Comparison of ENCODE assay signal across 1 mouse cellular context in the genomic region with DNA sequence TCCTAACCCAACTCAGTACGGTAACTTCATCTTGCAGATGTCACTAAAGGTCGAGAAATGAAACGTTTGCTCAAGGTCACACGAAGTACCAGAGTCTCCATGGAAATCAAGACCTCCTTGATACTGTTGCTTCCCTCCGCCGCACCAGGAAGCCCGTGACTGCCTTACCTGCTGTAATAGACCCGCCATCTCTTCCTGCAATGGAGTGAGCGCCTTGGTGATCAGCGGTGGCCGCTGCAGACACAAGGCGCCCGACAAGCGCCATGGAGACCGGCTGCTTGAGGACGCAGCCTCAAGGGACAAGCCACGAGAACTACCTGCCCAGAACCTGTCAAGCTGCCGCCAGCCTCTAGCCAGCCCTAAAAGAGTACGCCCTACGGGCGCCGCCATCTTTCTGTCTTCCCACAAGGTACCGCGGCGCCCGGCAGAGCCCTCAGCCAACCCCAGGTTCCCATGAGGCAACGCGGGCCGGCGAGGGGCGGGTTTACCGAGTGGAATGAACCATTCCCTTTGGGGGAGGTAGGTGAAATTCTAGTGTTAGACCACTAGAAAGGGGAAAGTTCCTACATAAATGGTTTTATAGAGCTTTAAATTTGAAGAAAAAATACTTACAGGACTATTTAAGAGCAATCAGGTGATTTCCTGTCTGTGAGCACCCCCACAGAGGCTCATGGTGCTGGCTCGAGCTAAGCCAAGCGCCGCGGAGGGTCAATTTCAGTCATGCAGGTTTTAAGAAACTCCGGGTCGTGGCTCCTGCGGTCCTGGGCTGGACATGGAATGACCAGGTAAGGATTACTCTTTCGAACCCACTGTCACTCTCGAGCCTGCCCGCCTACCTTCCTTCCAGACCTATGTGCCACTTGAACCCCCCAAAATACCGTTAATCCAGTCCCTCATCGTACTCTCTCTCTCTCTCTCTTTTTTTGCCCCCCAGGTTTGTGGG.
TF ChIP-seq lines count a peak whose summit lies in the region.

Gene Mrps11, plus strand, starts transcription at position 481 of the 943 bp plus-strand sequence.
Gene Mrpl46, minus strand, starts transcription at position 893 of the 943 bp plus-strand sequence.

TF ChIP-seq in CH12.LX, 34 proteins besides CTCF, POLR2A, EP300 and RAD21:
- peak; percentile 83; the same call in 1 of the 2 replicates for TF ChIP-seq KAT2A (IDR thresholded peaks at IDR 0.05; ENCODE audit: insufficient replicate concordance, low read length)
- peak; percentile 66 for TF ChIP-seq SIN3A (IDR thresholded peaks at IDR 0.05; ENCODE audit: low read length)
- no peak for TF ChIP-seq MAZ (IDR thresholded peaks at IDR 0.05; ENCODE audit: low read depth, low read length)
- peak; percentile 43 for TF ChIP-seq NRF1 (IDR thresholded peaks at IDR 0.05; ENCODE audit: low read depth, low read length)
- no peak; the same call in 1 of the 2 replicates for TF ChIP-seq GABPA (IDR thresholded peaks at IDR 0.05; ENCODE audit: insufficient replicate concordance, low read depth, low read length)
- 0 out of 2 replicates have a peak, but pooled peaks have one; percentile 40 for TF ChIP-seq ZMIZ1 (IDR thresholded peaks at IDR 0.05; ENCODE audit: low read depth, low read length)
- no peak for TF ChIP-seq SMC3 (IDR thresholded peaks at IDR 0.05; ENCODE audit: low read depth, low read length)
- peak; percentile 45; the same call in 1 of the 2 replicates for TF ChIP-seq MXI1 (IDR thresholded peaks at IDR 0.05; ENCODE audit: low read depth, low read length)
- 0 out of 2 replicates have a peak, but pooled peaks have one; percentile 32 for TF ChIP-seq MEF2A (IDR thresholded peaks at IDR 0.05; ENCODE audit: borderline replicate concordance, low read depth, low read length)
- TF ChIP-seq CHD2 (IDR thresholded peaks at IDR 0.05; ENCODE audit: low read length) = peak; percentile 37
- TF ChIP-seq TBP (conservative IDR thresholded peaks at IDR 0.05; ENCODE audit: low read depth, low read length) = peak; percentile 91
- TF ChIP-seq BHLHE40 (IDR thresholded peaks at IDR 0.05; ENCODE audit: low read depth, low read length) = no peak
- no peak for TF ChIP-seq PAX5 (IDR thresholded peaks at IDR 0.05; ENCODE audit: low read length)
- TF ChIP-seq E2F4 (IDR thresholded peaks at IDR 0.05; ENCODE audit: insufficient replicate concordance, low read depth, low read length) = peak; percentile 45; the same call in 1 of the 2 replicates
- no peak for TF ChIP-seq POLR2AphosphoS2 (IDR thresholded peaks at IDR 0.05; ENCODE audit: low read depth, low read length)
- TF ChIP-seq RCOR1 (conservative IDR thresholded peaks at IDR 0.05; ENCODE audit: low read depth, low read length) = 0 out of 2 replicates have a peak, but pooled peaks have one; percentile 17
- TF ChIP-seq JUN (IDR thresholded peaks at IDR 0.05; ENCODE audit: insufficient read depth, low read depth, low read length) = no peak
- TF ChIP-seq MAX (IDR thresholded peaks at IDR 0.05; ENCODE audit: low read length) = peak; percentile 32; the same call in 1 of the 2 replicates
- peak; percentile 74; the same call in 1 of the 2 replicates for TF ChIP-seq NELFE (IDR thresholded peaks at IDR 0.05; ENCODE audit: low read depth, low read length)
- no peak for TF ChIP-seq USF2 (conservative IDR thresholded peaks at IDR 0.05; ENCODE audit: low read depth, low read length)
- no peak for TF ChIP-seq ZC3H11A (IDR thresholded peaks at IDR 0.05; ENCODE audit: low read depth, low read length)
- no peak for TF ChIP-seq ETS1 (conservative IDR thresholded peaks at IDR 0.05; ENCODE audit: low read depth, low read length)
- TF ChIP-seq CHD1 (IDR thresholded peaks at IDR 0.05; ENCODE audit: low read depth, low read length) = peak; percentile 99
- TF ChIP-seq ELF1 (IDR thresholded peaks at IDR 0.05; ENCODE audit: low read depth, low read length) = peak; percentile 44
- peak; percentile 92 for TF ChIP-seq HCFC1 (IDR thresholded peaks at IDR 0.05; ENCODE audit: low read depth, low read length)
- peak; percentile 49 for TF ChIP-seq TCF12 (IDR thresholded peaks at IDR 0.05; ENCODE audit: low read depth, low read length)
- TF ChIP-seq MAFK (IDR thresholded peaks at IDR 0.05; ENCODE audit: insufficient replicate concordance, low read length) = no peak
